Mouse (Mus musculus): ENCODE data around the gene Gm49395.

GRCm38 (mm10) chr13:115143575-115143974 is 41.9 kb upstream of the Gm49395 start:
- TF ChIP-seq CTCF (IDR thresholded peaks at IDR 0.05; ENCODE audit: borderline replicate concordance, insufficient read depth, low read length) (no peak), POLR2A (IDR thresholded peaks at IDR 0.05; ENCODE audit: low read depth, low read length) (no peak)

Data from embryonic fibroblast, embryonic 13.5 days (primary cell).